Mouse (Mus musculus) adrenal gland, postnatal 4 days (tissue): ENCODE results near the gene Nap1l5. TPM values are rescaled to one million over a fixed set of nuclear protein-coding genes. Genes with fewer than 3 reads are reported as not detected.
"Not testable (repeated sequence)": the region's sequence is repeated elsewhere in the genome, so short reads cannot be mapped to it uniquely, and the experiment has no call there.

Experiments
- DNase-seq, 2 experiments: peaks; one replicate each; pipeline ENCODE4 v3.0.0; 2021 to 2022; ENCODE audit warnings: low spot score in 2 of 2, mixed read lengths in 2 of 2
- total RNA-seq, 2 experiments: library from RNA; stranded (reverse); gene quantifications; 2 replicates each; pipeline ENCODE4 v1.2.3; 2021

The Nap1l5 gene
- total RNA-seq, 2 experiments from 2014 or later = 48.1 to 50.8 TPM

- no peak for DNase-seq
Measured at GRCm38 (mm10) chr6:58907791-58908190, 915 bp upstream of the Nap1l5 start.

- no peak for DNase-seq
Measured at GRCm38 (mm10) chr6:58907336-58907735, 460 bp upstream of the Nap1l5 start.

- no peak for DNase-seq
Measured at GRCm38 (mm10) chr6:58904551-58904950, 2.3 kb downstream of the Nap1l5 start.

- no peak for DNase-seq
Measured at GRCm38 (mm10) chr6:58903171-58903570, 3.7 kb downstream of the Nap1l5 start.

- DNase-seq = no peak
Measured at GRCm38 (mm10) chr6:58900536-58900935, 6.3 kb downstream of the Nap1l5 start.

- DNase-seq = no peak
Measured at GRCm38 (mm10) chr6:58899076-58899475, 7.8 kb downstream of the Nap1l5 start.

GRCm38 (mm10) chr6:58896648-58897047 is 10.2 kb downstream of the Nap1l5 start:
- DNase-seq = no peak

GRCm38 (mm10) chr6:58894994-58895393 is 11.9 kb downstream of the Nap1l5 start:
- DNase-seq = no peak

GRCm38 (mm10) chr6:58893307-58893706 is 13.6 kb downstream of the Nap1l5 start:
- DNase-seq = no peak

- DNase-seq = no peak
Measured at GRCm38 (mm10) chr6:58889917-58890316, 17.0 kb downstream of the Nap1l5 start.

- no peak for DNase-seq
Measured at GRCm38 (mm10) chr6:58882271-58882670, 24.6 kb downstream of the Nap1l5 start.

- no peak for DNase-seq
Measured at GRCm38 (mm10) chr6:58881363-58881762, 25.5 kb downstream of the Nap1l5 start.

- DNase-seq = no peak
Measured at GRCm38 (mm10) chr6:58880861-58881260, 26.0 kb downstream of the Nap1l5 start.

- DNase-seq = no peak
Measured at GRCm38 (mm10) chr6:58879987-58880386, 26.9 kb downstream of the Nap1l5 start.

GRCm38 (mm10) chr6:58879572-58879971 is 27.3 kb downstream of the Nap1l5 start:
- DNase-seq = no peak

- DNase-seq = not testable (repeated sequence)
Measured at GRCm38 (mm10) chr6:58867858-58868257, 39.0 kb downstream of the Nap1l5 start.

GRCm38 (mm10) chr6:58863631-58864235 is 43.1 kb downstream of the Nap1l5 start:
- DNase-seq = no peak

- no peak for DNase-seq
Measured at GRCm38 (mm10) chr6:58862446-58862993, 44.4 kb downstream of the Nap1l5 start.

GRCm38 (mm10) chr6:58859517-58859916 is 47.4 kb downstream of the Nap1l5 start:
- no peak for DNase-seq

GRCm38 (mm10) chr6:58856494-58856893 is 50.4 kb downstream of the Nap1l5 start:
- no peak for DNase-seq

- no peak for DNase-seq
Measured at GRCm38 (mm10) chr6:58855676-58856367, 51.1 kb downstream of the Nap1l5 start.
